Mouse (Mus musculus): ENCODE results near the gene H2-Oa.

DNA sequence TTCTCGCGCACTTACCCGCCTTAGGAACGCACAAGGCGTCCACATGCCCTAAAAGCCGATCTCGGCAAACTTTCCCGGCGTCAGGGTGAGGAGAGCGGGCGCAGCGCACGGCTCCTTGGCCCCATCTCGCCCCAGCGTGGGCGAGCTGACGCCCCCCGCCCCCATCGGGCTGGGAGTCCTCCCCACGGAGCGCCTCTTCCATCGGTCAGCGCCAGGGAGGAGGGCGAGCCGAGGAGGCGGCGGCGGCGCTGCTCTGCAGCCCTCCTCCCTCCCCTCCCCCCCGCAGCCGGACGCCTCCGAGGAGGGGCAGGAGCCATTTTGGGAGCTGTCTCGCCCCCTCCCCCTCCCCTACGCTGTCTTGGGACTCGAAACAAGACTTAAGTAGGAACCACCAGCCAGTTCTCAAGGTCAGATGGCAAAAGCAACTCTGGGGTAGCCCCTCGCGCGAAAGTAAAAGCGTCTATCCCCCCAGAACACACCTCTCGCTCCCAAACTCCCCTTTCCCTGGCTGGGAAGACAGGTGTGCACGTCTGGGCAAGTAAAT lies 28.1 kb downstream of the H2-Oa start:
- TF ChIP-seq EP300 (IDR thresholded peaks at IDR 0.05) (no peak; the same call in 1 of the 2 replicates), CTCF (IDR thresholded peaks at IDR 0.05) (no peak)

All from lung, postnatal 0 days (tissue).